Mouse (Mus musculus) hindbrain, embryonic 14.5 days (tissue): ENCODE data around the gene BC028528. TPM values are rescaled to one million over a fixed set of nuclear protein-coding genes. Genes with fewer than 3 reads are reported as not detected.

Experiments
- ATAC-seq: fragments of 200-750 bp; cut with Nextera tagmentation; 2 replicates; pipeline ENCODE4 v1.8.0; 2017; ENCODE audit warnings: moderate number of reproducible peaks, mild to moderate bottlenecking, moderate TSS enrichment, moderate library complexity; ENCODE audit not compliant: low FRiP score
- DNase-seq: peaks from one replicate; pipeline ENCODE4 v3.0.0-alpha.2; 2015; ENCODE audit warnings: low spot score
- H3K27ac ChIP-seq: fragments of 300-500 bp; sonication (generic); 2 replicates; pipeline ENCODE4 v1.5.1; 2014; ENCODE audit warnings: mild to moderate bottlenecking, moderate library complexity
- H3K27me3 ChIP-seq: fragments of 300-500 bp; sonication (generic); 2 replicates; pipeline ENCODE4 v1.6.1; 2014; ENCODE audit warnings: mild to moderate bottlenecking, low read length, mixed read lengths; ENCODE audit not compliant: control insufficient read depth, insufficient read depth
- H3K36me3 ChIP-seq: fragments of 300-500 bp; sonication (generic); replicated peaks from 2 replicates; pipeline ENCODE4 v1.6.1; 2014; ENCODE audit not compliant: control insufficient read depth, insufficient read depth
- H3K4me1 ChIP-seq: fragments of 300-500 bp; sonication (generic); replicated peaks from 2 replicates; pipeline ENCODE4 v1.6.1; 2014; ENCODE audit warnings: antibody characterized with exemption, low read length, mixed read lengths; ENCODE audit not compliant: control insufficient read depth, insufficient read depth
- H3K4me2 ChIP-seq: fragments of 300-500 bp; sonication (generic); replicated peaks from 2 replicates; pipeline ENCODE4 v1.6.1; 2014; ENCODE audit warnings: mild to moderate bottlenecking, moderate library complexity
- H3K4me3 ChIP-seq: fragments of 300-500 bp; sonication (generic); replicated peaks from 2 replicates; pipeline ENCODE4 v1.5.1; 2014; ENCODE audit warnings: mild to moderate bottlenecking, low read length
- H3K9ac ChIP-seq: fragments of 300-500 bp; sonication (generic); 2 replicates; pipeline ENCODE4 v1.6.1; 2014
- H3K9me3 ChIP-seq: fragments of 300-500 bp; sonication (generic); 2 replicates; pipeline ENCODE4 v1.6.1; 2016; ENCODE audit warnings: low read length; ENCODE audit not compliant: control insufficient read depth
- WGBS: fragments of 180-500 bp; shearing (Covaris S2); extraction: QIAGEN DNeasy Blood & Tissue Kit; methylation state at CpG from one replicate; pipeline ENCODE4 v1.1.7; 2014; 5-methylcytosine and 5-hydroxymethylcytosine counted together
- polyA plus RNA-seq: library from polyadenylated mRNA; unstranded; fragments of >200 nt; fragmentation: Nextera tagmentation; extraction: Ambion mirVana; gene quantifications from 2 replicates; pipeline ENCODE4 v1.2.1, GENCODE M21; 2014

The BC028528 gene
- 16.1 and 26.2 TPM in 2 replicates for polyA plus RNA-seq

DNA sequence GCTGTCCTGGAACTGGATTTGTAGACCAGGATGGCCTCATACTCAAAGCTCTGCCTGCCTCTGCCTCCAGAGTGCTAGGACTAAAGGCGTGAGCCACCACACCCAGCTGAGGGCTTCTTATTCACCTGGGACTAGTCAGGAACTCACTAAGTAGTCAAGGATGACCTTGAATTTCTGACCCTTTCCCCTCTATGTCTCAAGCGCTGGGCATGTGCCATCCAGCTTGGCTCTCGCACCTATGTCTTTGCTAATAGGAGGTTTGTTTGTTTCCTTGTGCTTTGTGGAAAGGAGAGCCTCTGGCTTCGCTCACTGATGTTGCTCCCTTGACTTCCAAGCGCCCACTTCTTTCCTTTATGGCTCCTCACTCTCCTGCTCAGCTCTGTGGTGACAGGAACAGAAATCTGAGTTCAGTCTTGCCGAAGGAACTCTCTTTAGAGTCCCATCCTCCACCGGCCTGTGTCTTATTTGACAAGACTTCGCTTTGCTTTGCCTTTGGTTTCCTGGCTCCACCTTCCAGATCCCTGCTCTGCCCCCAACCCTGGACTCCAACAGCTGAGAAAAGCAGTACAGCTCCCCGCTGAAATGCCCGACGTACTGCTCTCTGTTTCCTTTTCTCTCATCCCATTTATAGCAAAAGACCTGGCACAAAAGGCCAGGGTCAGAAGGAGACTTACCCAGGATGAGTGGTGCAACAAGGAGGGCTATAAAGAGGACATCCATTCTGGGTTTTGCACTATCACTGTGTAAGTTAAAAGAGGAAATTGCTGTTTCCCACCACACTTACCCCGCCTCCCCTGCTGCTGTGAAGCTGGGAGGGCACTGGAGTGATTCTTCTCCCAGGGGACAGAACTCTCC lies at the start of gene BC028528:
TSS of gene BC028528 (minus strand) at position 795 of the 855 bp plus-strand sequence.
- no peak for DNase-seq
- H3K4me1 ChIP-seq: peaks cover 8% of the 10 kb centered on the region; the same call in 1 of the 2 replicates
- WGBS: 25% methylated on average over 12 of the region's 12 CpGs
- H3K9me3 ChIP-seq: no peaks in the 10 kb centered on the region
- peak within 1 kb of the TSS; percentile 8; the same call in 1 of the 2 replicates for H3K9ac ChIP-seq
- H3K36me3 ChIP-seq: 0 out of 2 replicates have a peak, but pooled peaks cover 5% of the 10 kb centered on the region
- H3K4me3 ChIP-seq: peak within 1 kb of the TSS; percentile 13
- no peaks in the 10 kb centered on the region for H3K27me3 ChIP-seq
- ATAC-seq: no peak
- H3K4me2 ChIP-seq: peak within 1 kb of the TSS; percentile 93
- H3K27ac ChIP-seq: peak within 1 kb of the TSS; percentile 51

DNA sequence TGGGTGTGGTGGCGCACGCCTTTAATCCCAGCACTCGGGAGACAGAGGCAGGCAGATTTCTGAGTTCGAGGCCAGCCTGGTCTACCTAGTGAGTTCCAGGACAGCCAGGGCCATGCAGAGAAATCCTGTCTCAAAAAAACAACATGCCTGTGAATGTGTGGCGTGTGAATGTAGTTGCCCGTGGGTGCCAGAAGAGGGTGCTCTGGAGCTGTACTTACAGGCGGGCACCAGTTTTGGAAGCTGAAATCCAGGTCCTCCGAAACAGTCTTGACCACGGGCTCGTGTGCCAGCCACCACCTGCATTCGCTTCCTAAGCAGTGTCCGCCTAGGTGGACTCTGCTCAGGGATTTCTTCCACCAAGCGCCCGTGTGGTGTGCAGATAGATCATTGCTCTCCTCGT lies 47.0 kb upstream of the BC028528 start:
- 93% methylated on average over 15 of the region's 15 CpGs for WGBS
- Histone ChIP-seq H3K9me3 (no peaks in the 10 kb centered on the region), H3K36me3 (peaks cover 79% of the 10 kb centered on the region), H3K27ac (no peak overlapping the region), H3K9ac (no peak overlapping the region), H3K4me2 (no peak overlapping the region), H3K4me3 (no peak overlapping the region), H3K4me1 (no peaks in the 10 kb centered on the region), H3K27me3 (no peaks in the 10 kb centered on the region)
- ATAC-seq (no peak), DNase-seq (no peak)

DNA sequence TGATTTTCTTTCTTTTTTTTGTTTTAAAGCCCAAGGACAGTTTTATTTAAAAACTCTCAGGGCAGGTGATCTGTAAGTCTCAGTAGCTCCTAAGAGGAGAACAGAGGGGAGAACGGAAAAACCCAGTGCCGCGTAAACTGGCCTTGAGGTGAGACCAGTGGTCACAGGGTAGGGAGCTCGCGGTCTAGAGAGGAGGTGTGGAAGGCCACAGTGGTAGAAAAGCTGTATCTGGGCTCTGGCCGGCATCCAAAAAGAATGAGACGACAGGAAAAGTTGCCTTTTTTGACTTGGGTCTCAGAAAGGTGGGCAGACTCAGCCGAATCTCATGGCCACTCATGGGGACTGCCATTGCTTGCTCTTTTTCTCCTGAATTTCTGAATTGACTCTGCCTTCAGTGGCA lies 46.4 kb upstream of the BC028528 start:
- no peaks in the 10 kb centered on the region for H3K27me3 ChIP-seq
- ATAC-seq: no peak
- WGBS: over 99% methylated on average over 8 of the region's 8 CpGs
- peaks cover 80% of the 10 kb centered on the region for H3K36me3 ChIP-seq
- DNase-seq: no peak
- no peak overlapping the region for H3K4me2 ChIP-seq
- H3K4me3 ChIP-seq: no peak overlapping the region
- H3K9me3 ChIP-seq: no peaks in the 10 kb centered on the region
- H3K4me1 ChIP-seq: no peaks in the 10 kb centered on the region
- no peak overlapping the region for H3K9ac ChIP-seq
- H3K27ac ChIP-seq: no peak overlapping the region

DNA sequence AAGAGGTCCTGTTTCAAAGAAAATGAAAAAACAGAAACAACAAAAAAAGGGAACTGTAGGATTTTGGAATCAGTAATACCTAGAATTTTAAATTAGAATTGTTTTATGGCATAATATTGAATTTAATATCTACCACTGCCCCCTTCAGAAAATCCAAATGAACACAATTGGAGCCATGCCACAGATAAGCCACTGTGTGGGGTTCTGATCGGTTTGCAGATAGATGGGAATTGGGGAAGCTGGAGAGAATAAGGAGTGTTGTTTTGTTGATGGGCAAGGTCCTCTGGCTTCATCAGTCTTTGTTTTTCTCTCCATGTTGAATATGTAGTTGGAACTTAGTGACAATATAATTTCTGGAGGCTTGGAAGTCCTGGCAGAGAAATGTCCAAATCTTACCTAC lies 42.6 kb upstream of the BC028528 start:
- H3K9me3 ChIP-seq: no peaks in the 10 kb centered on the region
- no peak overlapping the region for H3K27ac ChIP-seq
- H3K27me3 ChIP-seq: no peaks in the 10 kb centered on the region
- H3K9ac ChIP-seq: no peak overlapping the region
- 97% methylated on average over 1 of the region's 1 CpGs for WGBS
- peaks cover 49% of the 10 kb centered on the region for H3K36me3 ChIP-seq
- H3K4me1 ChIP-seq: peaks cover 6% of the 10 kb centered on the region
- no peak for DNase-seq
- no peak overlapping the region for H3K4me3 ChIP-seq
- no peak overlapping the region for H3K4me2 ChIP-seq
- no peak for ATAC-seq

DNA sequence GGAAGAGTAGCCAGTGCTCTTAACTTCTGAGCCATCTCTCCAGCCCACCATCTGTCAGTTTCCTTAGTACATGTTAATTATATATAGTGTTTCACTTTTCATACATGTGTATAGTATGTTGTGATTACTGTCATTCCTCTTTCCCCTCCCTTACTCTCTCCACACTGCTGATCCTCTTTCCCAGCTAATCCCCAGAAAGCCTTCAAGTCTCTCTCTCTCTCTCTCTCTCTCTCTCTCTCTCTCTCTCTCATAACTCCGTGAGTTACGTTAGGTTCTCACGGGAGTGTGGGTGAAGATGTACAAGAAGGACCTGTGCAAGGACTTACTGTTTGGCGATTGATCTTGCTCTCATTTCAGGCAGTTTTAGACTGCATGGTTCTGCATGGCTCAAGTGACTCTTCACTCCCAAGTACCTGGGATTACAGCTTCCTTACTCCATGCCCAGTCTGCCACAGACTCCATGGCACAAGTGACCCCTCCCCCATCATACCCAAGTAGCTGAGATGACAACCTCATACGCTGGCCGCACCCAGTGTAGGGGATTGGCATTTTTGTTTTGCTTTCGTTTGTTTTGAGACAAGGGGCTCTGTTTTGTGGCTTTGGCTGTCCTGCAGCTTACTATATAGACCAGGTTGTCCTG lies 41.4 kb upstream of the BC028528 start:
- Histone ChIP-seq H3K9me3 (no peaks in the 10 kb centered on the region), H3K4me3 (no peak overlapping the region), H3K4me2 (no peak overlapping the region), H3K27ac (no peak overlapping the region), H3K36me3 (peaks cover 36% of the 10 kb centered on the region), H3K9ac (no peak overlapping the region), H3K4me1 (peaks cover 6% of the 10 kb centered on the region), H3K27me3 (no peaks in the 10 kb centered on the region)
- no peak for ATAC-seq
- 95% methylated on average over 7 of the region's 7 CpGs for WGBS
- no peak for DNase-seq

DNA sequence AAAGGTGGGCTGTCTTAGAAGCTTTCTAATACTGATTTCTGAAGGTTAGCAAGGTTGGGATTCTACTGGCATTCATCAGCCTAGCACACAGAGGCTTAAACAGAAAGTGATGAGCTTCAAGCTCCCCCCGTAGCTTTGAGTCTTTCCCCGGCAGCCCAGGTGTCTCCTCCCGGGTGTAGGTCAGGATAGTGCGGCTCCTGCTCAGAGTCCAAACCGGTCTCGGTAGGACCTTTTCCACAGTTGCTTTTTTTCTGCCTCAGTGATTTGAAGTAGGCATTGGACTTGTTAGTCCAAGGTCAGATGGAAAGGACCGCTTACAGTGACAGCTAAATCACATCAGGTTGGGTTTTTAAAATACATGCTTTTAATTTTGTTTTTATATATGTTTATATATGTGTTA lies 40.8 kb upstream of the BC028528 start:
- H3K4me2 ChIP-seq: no peak overlapping the region
- no peak for ATAC-seq
- 94% methylated on average over 7 of the region's 7 CpGs for WGBS

DNA sequence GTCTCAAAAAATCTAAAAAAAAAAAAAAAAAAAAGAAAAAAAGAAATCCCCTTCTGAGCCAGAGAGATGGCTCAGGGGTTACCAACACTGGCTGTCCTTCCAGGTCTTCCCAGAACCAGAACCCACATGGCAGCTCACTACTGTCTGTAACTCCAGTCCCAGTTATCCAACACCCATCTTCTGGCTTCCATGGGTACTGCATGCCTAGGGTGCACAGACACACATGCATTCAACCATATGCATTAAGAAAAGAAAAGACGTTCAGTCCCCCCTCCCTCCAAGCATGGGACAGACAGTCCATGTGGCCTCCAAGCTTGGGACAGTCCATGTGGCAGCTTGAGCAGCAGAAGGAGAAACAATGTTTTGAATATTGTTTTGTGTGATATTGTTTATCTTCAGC lies 40.4 kb upstream of the BC028528 start:
- ATAC-seq (no peak), DNase-seq (no peak)
- H3K4me2 ChIP-seq: no peak overlapping the region
- H3K9me3 ChIP-seq: no peaks in the 10 kb centered on the region
- peaks cover 6% of the 10 kb centered on the region for H3K4me1 ChIP-seq
- no peak overlapping the region for H3K9ac ChIP-seq
- no peak overlapping the region for H3K27ac ChIP-seq
- WGBS: 48% methylated on average over 1 of the region's 1 CpGs
- H3K27me3 ChIP-seq: no peaks in the 10 kb centered on the region
- H3K4me3 ChIP-seq: no peak overlapping the region
- H3K36me3 ChIP-seq: peaks cover 26% of the 10 kb centered on the region

More for the DNA sequence above, 40.8 kb upstream of the BC028528 start:
- DNase-seq: no peak
- no peaks in the 10 kb centered on the region for H3K27me3 ChIP-seq
- no peak overlapping the region for H3K27ac ChIP-seq
- peaks cover 6% of the 10 kb centered on the region for H3K4me1 ChIP-seq
- H3K4me3 ChIP-seq: no peak overlapping the region
- no peak overlapping the region for H3K9ac ChIP-seq
- H3K36me3 ChIP-seq: peaks cover 30% of the 10 kb centered on the region
- no peaks in the 10 kb centered on the region for H3K9me3 ChIP-seq

DNA sequence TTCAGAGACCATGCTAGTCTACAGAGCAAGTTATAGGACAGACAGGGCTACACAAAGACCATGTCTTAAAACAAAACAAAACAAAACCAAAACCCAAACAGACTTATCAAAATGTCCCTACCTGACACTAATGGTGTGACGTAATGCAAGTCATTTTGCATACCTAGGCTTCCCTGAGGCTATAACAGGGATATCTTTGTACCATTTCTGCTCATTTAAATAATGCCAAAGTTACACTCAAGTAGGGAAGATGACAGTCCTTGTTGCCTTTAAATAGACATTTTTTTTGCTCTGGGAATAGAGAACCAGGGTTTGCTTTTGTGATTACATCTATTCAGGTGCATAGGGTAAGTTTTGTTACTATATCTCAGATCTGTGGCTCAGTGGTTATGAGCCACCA lies 39.7 kb upstream of the BC028528 start:
- Histone ChIP-seq H3K27ac (no peak overlapping the region), H3K4me2 (no peak overlapping the region), H3K4me1 (peaks cover 6% of the 10 kb centered on the region), H3K36me3 (peaks cover 19% of the 10 kb centered on the region), H3K9ac (no peak overlapping the region), H3K9me3 (no peaks in the 10 kb centered on the region), H3K27me3 (no peaks in the 10 kb centered on the region), H3K4me3 (no peak overlapping the region)
- no peak for DNase-seq
- ATAC-seq: no peak
- 88% methylated on average over 1 of the region's 1 CpGs for WGBS

DNA sequence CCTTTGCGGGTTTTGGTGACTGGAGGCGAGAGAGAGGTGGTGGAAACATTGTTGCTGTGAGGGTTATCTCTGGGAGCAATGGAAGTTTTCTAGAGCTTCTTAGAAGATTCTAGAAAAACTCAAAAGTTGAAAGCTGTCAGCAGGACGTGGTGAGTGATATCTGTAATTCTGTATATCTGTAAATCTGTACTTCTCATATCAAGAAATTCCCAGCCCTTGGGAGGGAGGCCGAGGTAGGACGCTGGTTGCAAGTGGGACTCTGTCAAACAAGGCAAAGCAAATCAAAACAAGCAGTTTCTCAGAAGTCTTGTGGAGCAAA lies 38.6 kb upstream of the BC028528 start:
- Histone ChIP-seq H3K27ac (0 out of 2 replicates have a peak overlapping the region, but pooled peaks have one; percentile 85), H3K9ac (peak overlapping the region; percentile 63), H3K9me3 (no peaks in the 10 kb centered on the region), H3K4me3 (peak overlapping the region; percentile 90), H3K27me3 (no peaks in the 10 kb centered on the region), H3K4me1 (peaks cover 6% of the 10 kb centered on the region), H3K36me3 (peaks cover 17% of the 10 kb centered on the region), H3K4me2 (peak overlapping the region; percentile 73)
- 1% methylated on average over 5 of the region's 5 CpGs for WGBS
- no peak for ATAC-seq
- DNase-seq: no peak
